Mouse (Mus musculus) left cerebral cortex, adult 8-10 months (tissue): ENCODE data around the gene Mybph. TPM values are rescaled to one million over a fixed set of nuclear protein-coding genes. Genes with fewer than 3 reads are reported as not detected.

Experiments used
- total RNA-seq, 4 experiments: library from RNA; stranded (reverse); gene quantifications; 2 replicates each; pipeline ENCODE4 v1.2.4; 2022

Gene Mybph
- total RNA-seq, 4 experiments from 2014 or later: 0.18 to 0.28 (median 0.20) TPM; not detected in 1

Other genes starting within 250 kb of the Mybph start
- 10 to 100 TPM; 15.9 to 22.2 (median 20.9) TPM for gene Fmod, start 156.2 kb upstream of the Mybph start, total RNA-seq
- gene Btg2, start 114.3 kb upstream of the Mybph start, total RNA-seq: 10 to 100 TPM; 11.3 to 21.4 (median 12.1) TPM
- under 1 TPM in 1 of 4 experiments, not detected in 3; 0.19 TPM for gene Chit1, start 82.2 kb upstream of the Mybph start, total RNA-seq
- gene Chil1, start 11.3 kb upstream of the Mybph start, total RNA-seq: 10 to 100 TPM; 15.8 to 28.9 (median 21.5) TPM
- 100 to 1,000 TPM; 153 to 168 (median 165) TPM for gene Adora1, start 42.0 kb downstream of the Mybph start, total RNA-seq
- not detected for gene Myog, start 96.5 kb downstream of the Mybph start, total RNA-seq
- gene Ppfia4, start 139.5 kb downstream of the Mybph start, total RNA-seq: 10 to 100 TPM; 51.1 to 57.9 (median 55.8) TPM
- 10 to 100 TPM; 50.0 to 66.6 (median 59.1) TPM for gene Tmem183a, start 168.5 kb downstream of the Mybph start, total RNA-seq
- gene 4933406M09Rik, start 192.5 kb downstream of the Mybph start, total RNA-seq: not detected
- gene Cyb5r1, start 212.1 kb downstream of the Mybph start, total RNA-seq: 10 to 100 TPM; 22.7 to 30.1 (median 25.8) TPM
- 10 to 100 TPM; 55.4 to 62.1 (median 57.5) TPM for gene Adipor1, start 221.9 kb downstream of the Mybph start, total RNA-seq